Mouse (Mus musculus) sigmoid colon, adult 10 weeks (tissue): ENCODE measurements around the gene Tll2. TPM values are rescaled to one million over a fixed set of nuclear protein-coding genes. Genes with fewer than 3 reads are reported as not detected.

Experiments used
- polyA plus RNA-seq: library from polyadenylated mRNA; stranded (reverse); fragments of 350-450 nt; fragmentation: Illumina TruSeq; extraction: RNeasy Lipid Tissue Mini Kit (QIAGEN cat#74804); gene quantifications from one replicate; pipeline ENCODE4 v1.2.3, GENCODE M21; 2014; ENCODE audit warnings: low read depth, low replicate concordance

Gene Tll2
- polyA plus RNA-seq, result not detected

DNA sequence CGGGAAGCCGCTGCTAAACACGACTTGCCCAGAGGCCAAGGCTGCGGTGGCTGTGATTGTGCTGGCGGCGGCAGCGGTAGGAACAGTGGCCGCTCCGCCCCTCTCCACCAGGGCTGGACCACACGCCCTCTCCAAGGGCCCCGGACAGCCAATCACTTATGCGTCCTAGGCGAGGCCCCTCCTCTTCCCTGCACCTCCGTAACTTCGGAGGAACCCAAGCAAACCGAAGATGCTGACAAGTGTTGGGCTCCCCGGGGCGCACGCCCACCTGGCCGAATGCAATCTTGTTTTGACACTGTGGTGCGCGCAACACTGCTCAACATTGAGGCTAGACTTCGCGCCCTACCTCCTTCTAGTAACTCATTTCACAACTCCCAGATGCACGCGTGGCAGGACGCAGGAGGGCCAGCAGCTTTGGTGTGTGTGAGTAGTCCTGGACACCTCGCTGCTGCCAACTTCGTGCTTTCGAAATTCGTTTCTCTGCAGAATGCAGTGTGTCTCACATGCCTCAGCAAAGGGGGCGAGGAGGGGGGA is at the start of gene Tll2:
TSS of gene Tll2 (minus strand) at position 25 of the 534 bp plus-strand sequence.

DNA sequence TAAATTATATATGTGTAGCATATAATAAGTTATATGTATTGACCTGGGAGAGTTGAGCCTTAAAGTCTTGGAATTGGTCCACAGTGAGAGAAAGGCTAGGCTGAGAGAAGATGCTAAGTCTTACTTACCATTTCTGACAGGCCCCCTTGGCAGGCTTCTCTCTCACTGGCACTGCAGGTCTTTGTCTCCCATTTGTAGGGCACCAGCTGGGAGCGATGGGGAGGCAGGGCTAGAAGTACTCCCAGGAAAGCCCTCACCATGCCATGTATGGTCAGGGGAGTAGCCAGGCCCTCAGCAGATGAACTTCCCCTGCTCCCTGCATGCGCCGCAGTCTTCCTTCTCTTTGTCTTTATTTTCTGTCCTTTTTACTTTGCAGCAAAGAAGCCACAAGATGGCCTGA is 129.7 kb downstream of the Tll2 start, which contains the start of gene Opalin:
TSS of gene Opalin (minus strand) at position 208 of the 400 bp plus-strand sequence.

Other genes with a start within 250 kb of the Tll2 start
- 88.1 TPM for gene Blnk, start 212.3 kb downstream of the Tll2 start, polyA plus RNA-seq
- gene Dntt, start 177.6 kb downstream of the Tll2 start, polyA plus RNA-seq, result not detected
- not detected for gene Opalin, start 129.7 kb downstream of the Tll2 start, polyA plus RNA-seq
- gene Tm9sf3, start 57.2 kb upstream of the Tll2 start, polyA plus RNA-seq, result 1,221 TPM
- gene Pik3ap1, start 178.3 kb upstream of the Tll2 start, polyA plus RNA-seq, result 5.3 TPM